Mouse (Mus musculus): ENCODE data around the gene Tmem30a. TPM values are rescaled to one million over a fixed set of nuclear protein-coding genes. Genes with fewer than 3 reads are reported as not detected.

The Tmem30a gene
- polyA plus RNA-seq (2015; fragmentation: Nextera tagmentation; extraction: Ambion mirVana): 97.8 and 98.0 TPM in 2 replicates

DNA sequence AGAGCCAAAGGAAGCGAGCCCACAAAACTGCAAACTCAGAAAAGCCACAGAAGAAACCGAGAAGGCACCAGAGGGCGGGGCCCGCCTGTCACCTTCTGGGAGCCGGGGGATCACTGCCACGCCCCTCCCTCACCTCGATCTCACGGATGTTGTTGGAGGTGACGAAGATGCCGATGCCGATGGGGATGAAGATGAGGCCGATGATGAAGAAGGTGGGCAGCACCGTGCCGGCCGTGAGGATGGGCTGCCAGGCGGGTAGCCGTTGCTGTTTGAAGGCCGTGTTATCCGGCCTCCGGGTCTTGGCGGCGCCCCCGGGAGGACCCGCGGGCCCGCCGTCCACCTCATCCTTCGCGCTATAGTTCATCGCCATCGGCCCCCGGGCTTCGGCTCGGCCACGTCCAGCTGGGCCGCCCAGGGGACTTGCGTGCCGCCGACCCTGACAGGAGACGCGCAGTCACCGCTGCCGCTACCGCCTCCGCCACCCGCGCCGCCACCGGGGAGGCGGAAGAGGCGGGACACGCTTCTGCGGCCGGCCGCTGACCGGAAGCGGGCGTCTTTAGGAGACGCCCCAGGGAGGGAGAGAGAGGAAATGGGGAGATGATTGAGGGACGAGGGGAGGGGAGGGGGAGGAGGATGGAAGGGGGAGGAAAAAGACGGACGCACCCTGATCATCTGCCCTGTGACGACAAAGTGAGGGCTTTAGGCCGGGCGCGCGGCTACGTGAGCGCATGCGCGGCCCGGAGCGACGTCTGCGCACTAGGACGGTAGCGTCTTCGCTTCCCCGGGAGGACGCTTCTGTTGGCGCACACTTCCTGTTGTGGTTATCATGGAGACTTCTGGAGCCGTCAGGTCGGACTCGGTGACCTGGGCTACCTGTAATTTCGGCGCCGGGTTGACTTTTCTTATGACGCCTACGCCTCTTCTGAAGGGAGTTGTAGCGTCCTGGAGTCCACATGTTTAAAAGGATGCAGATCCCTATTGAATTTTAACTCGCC is at the start of gene Tmem30a:
Tmem30a (minus strand) TSS at position 667 of the 995 bp plus-strand sequence.
- no peaks in the 10 kb centered on the region for H3K9me3 ChIP-seq (replicated peaks; ENCODE audit: low read length)
- under 1% methylated on average over 82 of the region's 91 CpGs for WGBS
- 0 out of 2 replicates have a peak, but pooled peaks cover 3% of the 10 kb centered on the region for H3K4me1 ChIP-seq (replicated peaks; ENCODE audit: insufficient read depth, low read length)
- peak; percentile 98 for ATAC-seq (replicated peaks; ENCODE audit: low FRiP score, low read depth)
- peak within 1 kb of the TSS; percentile 83 for H3K9ac ChIP-seq (ENCODE audit: low read depth, low read length)
- DNase-seq (ENCODE audit: low spot score): peak; percentile 98
- peak within 1 kb of the TSS; percentile 68 for H3K4me2 ChIP-seq (ENCODE audit: low read length)
- H3K27me3 ChIP-seq (ENCODE audit: insufficient read depth, low read length): no peaks in the 10 kb centered on the region
- TF ChIP-seq CTCF (IDR thresholded peaks at IDR 0.05; ENCODE audit: low read depth): no peak
- H3K27ac ChIP-seq: peak within 1 kb of the TSS; percentile 89
- no peaks in the 10 kb centered on the region for H3K36me3 ChIP-seq (ENCODE audit: insufficient read depth, low read length)
- peak within 1 kb of the TSS; percentile 84 for H3K4me3 ChIP-seq (replicated peaks; ENCODE audit: low read depth, low read length)

DNA sequence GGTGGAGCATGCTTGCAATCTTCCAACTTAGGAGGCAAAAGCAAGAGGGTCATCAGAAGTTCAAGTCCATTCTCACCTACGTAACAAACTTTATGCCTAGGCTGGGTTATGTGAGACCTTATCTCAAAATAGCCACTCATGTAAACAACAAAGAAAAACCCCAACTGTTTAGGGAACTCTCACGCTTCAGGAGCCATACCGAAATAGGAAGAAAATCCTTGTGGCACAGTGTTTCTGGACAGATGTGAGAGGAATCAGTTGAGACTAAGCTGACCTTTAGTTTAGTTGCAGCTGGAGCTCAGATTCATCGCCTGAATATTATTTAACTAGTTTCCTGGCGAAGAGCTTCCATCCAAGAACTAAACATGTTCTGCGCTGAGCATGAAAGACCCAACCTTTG is 49.3 kb upstream of the Tmem30a start:
- TF ChIP-seq CTCF (IDR thresholded peaks at IDR 0.05; ENCODE audit: low read depth): no peak
- ATAC-seq (replicated peaks; ENCODE audit: low FRiP score, low read depth): no peak

DNA sequence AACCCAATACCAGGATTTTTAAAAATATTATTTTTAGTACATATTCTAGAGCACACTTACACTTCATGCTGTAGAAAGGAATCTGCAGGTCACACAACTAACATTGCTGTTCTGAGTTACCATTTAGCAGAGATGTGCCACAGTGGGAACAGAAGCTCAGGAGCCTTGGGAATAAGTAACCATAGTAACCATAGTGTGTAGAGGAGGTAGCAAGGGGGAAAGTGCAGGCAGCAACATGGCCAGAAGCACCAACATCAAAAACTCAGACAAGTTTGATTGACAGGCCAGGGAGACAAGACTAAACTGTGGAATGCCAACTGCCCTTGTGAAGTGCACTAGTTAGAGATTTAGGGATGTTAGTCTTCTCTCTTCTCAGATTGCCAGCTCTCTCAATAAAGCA is 48.7 kb upstream of the Tmem30a start:
- H3K27ac ChIP-seq: no peak overlapping the region
- H3K27me3 ChIP-seq (ENCODE audit: insufficient read depth, low read length): no peaks in the 10 kb centered on the region

More for the DNA sequence above, 49.3 kb upstream of the Tmem30a start:
- DNase-seq (ENCODE audit: low spot score): no peak
- no peak overlapping the region for H3K27ac ChIP-seq
- H3K9ac ChIP-seq (ENCODE audit: low read depth, low read length): no peak overlapping the region
- H3K9me3 ChIP-seq (replicated peaks; ENCODE audit: low read length): no peaks in the 10 kb centered on the region
- no peaks in the 10 kb centered on the region for H3K36me3 ChIP-seq (ENCODE audit: insufficient read depth, low read length)
- WGBS: 76% methylated on average over 6 of the region's 6 CpGs
- no peak overlapping the region for H3K4me3 ChIP-seq (replicated peaks; ENCODE audit: low read depth, low read length)
- H3K4me1 ChIP-seq (replicated peaks; ENCODE audit: insufficient read depth, low read length): no peaks in the 10 kb centered on the region
- H3K27me3 ChIP-seq (ENCODE audit: insufficient read depth, low read length): no peaks in the 10 kb centered on the region
- H3K4me2 ChIP-seq (ENCODE audit: low read length): no peak overlapping the region

DNA sequence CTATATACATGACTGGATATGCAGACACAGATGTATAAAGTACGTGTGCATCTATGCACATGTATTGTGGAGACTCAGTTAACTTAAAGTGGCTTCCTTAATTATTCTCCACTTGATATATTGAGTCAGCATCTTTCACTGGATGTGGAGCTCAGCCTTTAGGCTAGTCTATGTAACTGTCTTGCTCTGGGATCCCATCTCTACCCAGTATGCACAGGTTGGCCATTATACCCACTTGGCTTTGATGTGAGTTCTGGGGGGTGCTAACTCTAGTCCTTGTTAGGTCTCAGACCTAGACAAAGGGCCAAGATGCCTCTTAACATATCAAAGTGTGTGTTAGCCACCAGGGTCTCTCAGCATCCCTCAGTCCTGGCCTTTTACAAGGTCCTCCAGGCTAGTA is 38.0 kb upstream of the Tmem30a start:
- Histone ChIP-seq H3K4me1 (replicated peaks; ENCODE audit: insufficient read depth, low read length) (no peaks in the 10 kb centered on the region), H3K4me2 (ENCODE audit: low read length) (no peak overlapping the region), H3K4me3 (replicated peaks; ENCODE audit: low read depth, low read length) (no peak overlapping the region), H3K27ac (no peak overlapping the region), H3K9me3 (replicated peaks; ENCODE audit: low read length) (no peaks in the 10 kb centered on the region), H3K36me3 (ENCODE audit: insufficient read depth, low read length) (no peaks in the 10 kb centered on the region), H3K9ac (ENCODE audit: low read depth, low read length) (no peak overlapping the region), H3K27me3 (ENCODE audit: insufficient read depth, low read length) (no peaks in the 10 kb centered on the region)
- ATAC-seq (replicated peaks; ENCODE audit: low FRiP score, low read depth): no peak
- no peak for DNase-seq (ENCODE audit: low spot score)
- no peak for TF ChIP-seq CTCF (IDR thresholded peaks at IDR 0.05; ENCODE audit: low read depth)
- 81% methylated on average over 1 of the region's 1 CpGs for WGBS

More for the DNA sequence above, 48.7 kb upstream of the Tmem30a start:
- TF ChIP-seq CTCF (IDR thresholded peaks at IDR 0.05; ENCODE audit: low read depth): no peak
- Histone ChIP-seq H3K4me3 (replicated peaks; ENCODE audit: low read depth, low read length) (no peak overlapping the region), H3K9me3 (replicated peaks; ENCODE audit: low read length) (no peaks in the 10 kb centered on the region), H3K4me2 (ENCODE audit: low read length) (no peak overlapping the region), H3K9ac (ENCODE audit: low read depth, low read length) (no peak overlapping the region), H3K4me1 (replicated peaks; ENCODE audit: insufficient read depth, low read length) (no peaks in the 10 kb centered on the region), H3K36me3 (ENCODE audit: insufficient read depth, low read length) (no peaks in the 10 kb centered on the region)
- no peak for DNase-seq (ENCODE audit: low spot score)
- ATAC-seq (replicated peaks; ENCODE audit: low FRiP score, low read depth): no peak

- 29% methylated on average over 4 of the region's 4 CpGs for WGBS
- Histone ChIP-seq H3K36me3 (ENCODE audit: insufficient read depth, low read length) (no peaks in the 10 kb centered on the region), H3K27me3 (ENCODE audit: insufficient read depth, low read length) (no peaks in the 10 kb centered on the region), H3K9me3 (replicated peaks; ENCODE audit: low read length) (no peaks in the 10 kb centered on the region), H3K9ac (ENCODE audit: low read depth, low read length) (no peak overlapping the region), H3K27ac (no peak overlapping the region), H3K4me1 (replicated peaks; ENCODE audit: insufficient read depth, low read length) (no peaks in the 10 kb centered on the region), H3K4me2 (ENCODE audit: low read length) (no peak overlapping the region), H3K4me3 (replicated peaks; ENCODE audit: low read depth, low read length) (no peak overlapping the region)
- DNase-seq (ENCODE audit: low spot score): no peak
- no peak for ATAC-seq (replicated peaks; ENCODE audit: low FRiP score, low read depth)
- no peak for TF ChIP-seq CTCF (IDR thresholded peaks at IDR 0.05; ENCODE audit: low read depth)
Measured at GRCm38 (mm10) chr9:79830874-79831273, 37.6 kb upstream of the Tmem30a start.

DNA sequence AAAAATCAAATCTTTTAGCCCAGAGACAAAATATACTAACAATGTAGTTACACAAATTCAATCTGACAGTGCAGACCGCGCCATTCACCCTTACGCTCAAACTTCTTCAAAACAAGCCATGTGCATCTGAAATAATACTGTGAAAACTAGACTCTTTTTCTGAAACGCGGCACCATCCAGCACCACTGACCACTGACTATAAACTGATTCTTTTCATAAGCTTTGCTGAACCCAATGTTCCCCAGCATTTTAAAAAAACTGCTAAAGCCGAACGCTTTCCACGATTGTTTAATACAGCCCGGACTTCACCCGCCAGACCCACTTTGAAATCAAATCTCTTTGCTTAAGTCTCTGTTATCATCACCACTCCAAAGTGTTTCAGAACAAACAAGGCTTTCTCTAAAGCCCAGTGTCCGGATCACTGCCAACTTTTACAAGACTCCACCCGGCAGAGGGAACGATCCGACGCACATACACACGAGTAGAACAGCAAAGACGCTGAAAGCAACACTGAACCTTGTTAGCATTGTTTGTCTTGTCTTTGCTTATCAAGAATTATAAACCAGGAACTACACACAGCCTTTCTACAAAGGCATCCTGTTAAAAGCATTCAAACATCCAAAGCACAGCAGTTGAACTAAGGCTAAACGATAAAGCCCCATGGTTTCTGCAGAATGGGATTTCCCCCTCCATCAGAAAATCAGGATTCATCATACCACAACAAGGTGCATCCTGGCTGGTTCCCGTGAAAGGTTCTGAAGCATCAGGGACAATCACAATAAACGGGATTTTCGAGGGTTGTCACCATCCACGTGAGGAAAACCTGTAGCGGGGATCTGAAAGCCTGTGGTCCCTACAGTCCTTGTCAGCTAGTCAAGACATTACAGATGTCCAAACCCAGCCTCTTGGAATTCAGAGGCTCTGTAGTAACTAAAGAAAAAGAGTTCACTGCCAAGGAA is 36.8 kb upstream of the Tmem30a start:
- Histone ChIP-seq H3K27ac (no peak overlapping the region), H3K9me3 (replicated peaks; ENCODE audit: low read length) (no peaks in the 10 kb centered on the region), H3K4me2 (ENCODE audit: low read length) (no peak overlapping the region), H3K4me1 (replicated peaks; ENCODE audit: insufficient read depth, low read length) (no peaks in the 10 kb centered on the region), H3K27me3 (ENCODE audit: insufficient read depth, low read length) (no peaks in the 10 kb centered on the region), H3K9ac (ENCODE audit: low read depth, low read length) (no peak overlapping the region), H3K4me3 (replicated peaks; ENCODE audit: low read depth, low read length) (no peak overlapping the region), H3K36me3 (ENCODE audit: insufficient read depth, low read length) (no peaks in the 10 kb centered on the region)
- no peak for DNase-seq (ENCODE audit: low spot score)
- no peak for TF ChIP-seq CTCF (IDR thresholded peaks at IDR 0.05; ENCODE audit: low read depth)
- 77% methylated on average over 23 of the region's 23 CpGs for WGBS
- no peak for ATAC-seq (replicated peaks; ENCODE audit: low FRiP score, low read depth)

All from kidney, postnatal 0 days (tissue).